Mouse (Mus musculus) heart, embryonic 14.5 days (tissue): ENCODE results near the gene Fbxl19. TPM values are rescaled to one million over a fixed set of nuclear protein-coding genes. Genes with fewer than 3 reads are reported as not detected.

Source experiments
- ATAC-seq: fragments of 200-750 bp; cut with Nextera tagmentation; 2 replicates; pipeline ENCODE4 v1.8.0; 2017; ENCODE audit warnings: low read depth, moderate TSS enrichment; ENCODE audit not compliant: insufficient number of reproducible peaks, insufficient read depth, low FRiP score
- H3K27ac ChIP-seq, 2 experiments: fragments of 200-500 bp in 1 of 2; fragments of 300-500 bp in 1 of 2; sonication (generic) in 1 of 2; replicated peaks in 1 of 2; 2 replicates each; pipeline ENCODE4 v1.5.1; 2012 to 2014; ENCODE audit warnings: low read depth in 2 of 2, low read length in 2 of 2, control low read depth in 1 of 2, mild to moderate bottlenecking in 1 of 2, mixed read lengths in 1 of 2; ENCODE audit not compliant: control insufficient read depth in 1 of 2, insufficient read depth in 1 of 2
- H3K27me3 ChIP-seq: fragments of 300-500 bp; sonication (generic); 2 replicates; pipeline ENCODE4 v1.6.1; 2014; ENCODE audit warnings: mild to moderate bottlenecking, low read length, control low read depth; ENCODE audit not compliant: control insufficient read depth, insufficient read depth
- H3K36me3 ChIP-seq: fragments of 300-500 bp; sonication (generic); 2 replicates; pipeline ENCODE4 v1.6.1; 2014; ENCODE audit warnings: mild to moderate bottlenecking, control low read depth, low read length, mixed read lengths; ENCODE audit not compliant: control insufficient read depth, insufficient read depth
- H3K4me1 ChIP-seq, 2 experiments: fragments of 200-500 bp in 1 of 2; fragments of 300-500 bp in 1 of 2; sonication (generic) in 1 of 2; 2 replicates each; pipeline ENCODE4 v1.6.1; 2012 to 2014; ENCODE audit warnings: low read length in 2 of 2, control low read depth in 1 of 2, mixed read lengths in 1 of 2; ENCODE audit not compliant: control insufficient read depth in 2 of 2, insufficient read depth in 2 of 2
- H3K4me2 ChIP-seq: fragments of 300-500 bp; sonication (generic); 2 replicates; pipeline ENCODE4 v1.6.1; 2014; ENCODE audit warnings: mild to moderate bottlenecking, low read length
- H3K4me3 ChIP-seq, 2 experiments: fragments of 200-500 bp in 1 of 2; fragments of 300-500 bp in 1 of 2; sonication (generic) in 1 of 2; 2 replicates each; pipeline ENCODE4 v1.5.1; 2012 to 2014; ENCODE audit warnings: low read length in 2 of 2, mild to moderate bottlenecking in 2 of 2, control low read depth in 1 of 2, low read depth in 1 of 2, moderate library complexity in 1 of 2; ENCODE audit not compliant: control insufficient read depth in 1 of 2, insufficient read depth in 1 of 2
- H3K9ac ChIP-seq: fragments of 300-500 bp; sonication (generic); 2 replicates; pipeline ENCODE4 v1.6.1; 2014; ENCODE audit warnings: mild to moderate bottlenecking, low read length
- H3K9me3 ChIP-seq: fragments of 300-500 bp; sonication (generic); 2 replicates; pipeline ENCODE4 v1.6.1; 2016; ENCODE audit warnings: low read length, control low read depth; ENCODE audit not compliant: control insufficient read depth
- WGBS: fragments of 180-500 bp; shearing (Covaris S2); extraction: QIAGEN DNeasy Blood & Tissue Kit; methylation state at CpG from one replicate; pipeline ENCODE4 v1.1.7; 2014; 5-methylcytosine and 5-hydroxymethylcytosine counted together
- polyA plus RNA-seq: library from polyadenylated mRNA; unstranded; fragments of >200 nt; fragmentation: Nextera tagmentation; extraction: Ambion mirVana; gene quantifications from 2 replicates; pipeline ENCODE4 v1.2.1, GENCODE M21; 2014

Gene Fbxl19
- polyA plus RNA-seq, 1 experiment from 2014 or later: 1.5 TPM

DNA sequence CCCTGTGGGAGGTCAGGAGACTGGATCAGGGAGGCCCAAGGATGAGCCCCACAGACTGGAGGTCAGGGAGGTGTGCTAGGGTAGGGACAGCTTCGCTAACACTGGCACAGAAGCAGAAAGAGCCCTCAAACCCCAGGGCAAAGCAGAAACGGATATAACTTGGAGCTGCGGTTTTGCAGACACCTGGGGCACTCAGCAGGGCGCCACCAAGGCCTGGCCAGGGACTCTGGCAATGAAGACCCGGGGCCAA is 36.5 kb upstream of the Fbxl19 start:
- Histone ChIP-seq H3K27me3 (no peaks in the 10 kb centered on the region), H3K4me1 (peaks cover 20 to 24% of the 10 kb centered on the region in 2 experiments), H3K4me3 (peak overlapping the region; percentile 55 to 74), H3K9me3 (no peaks in the 10 kb centered on the region), H3K27ac (peak overlapping the region; percentile 74 to 96), H3K9ac (peak overlapping the region; percentile 91), H3K36me3 (peaks cover 40% of the 10 kb centered on the region), H3K4me2 (peak overlapping the region; percentile 80)
- no peak for ATAC-seq
- WGBS: 1% methylated on average over 5 of the region's 5 CpGs

DNA sequence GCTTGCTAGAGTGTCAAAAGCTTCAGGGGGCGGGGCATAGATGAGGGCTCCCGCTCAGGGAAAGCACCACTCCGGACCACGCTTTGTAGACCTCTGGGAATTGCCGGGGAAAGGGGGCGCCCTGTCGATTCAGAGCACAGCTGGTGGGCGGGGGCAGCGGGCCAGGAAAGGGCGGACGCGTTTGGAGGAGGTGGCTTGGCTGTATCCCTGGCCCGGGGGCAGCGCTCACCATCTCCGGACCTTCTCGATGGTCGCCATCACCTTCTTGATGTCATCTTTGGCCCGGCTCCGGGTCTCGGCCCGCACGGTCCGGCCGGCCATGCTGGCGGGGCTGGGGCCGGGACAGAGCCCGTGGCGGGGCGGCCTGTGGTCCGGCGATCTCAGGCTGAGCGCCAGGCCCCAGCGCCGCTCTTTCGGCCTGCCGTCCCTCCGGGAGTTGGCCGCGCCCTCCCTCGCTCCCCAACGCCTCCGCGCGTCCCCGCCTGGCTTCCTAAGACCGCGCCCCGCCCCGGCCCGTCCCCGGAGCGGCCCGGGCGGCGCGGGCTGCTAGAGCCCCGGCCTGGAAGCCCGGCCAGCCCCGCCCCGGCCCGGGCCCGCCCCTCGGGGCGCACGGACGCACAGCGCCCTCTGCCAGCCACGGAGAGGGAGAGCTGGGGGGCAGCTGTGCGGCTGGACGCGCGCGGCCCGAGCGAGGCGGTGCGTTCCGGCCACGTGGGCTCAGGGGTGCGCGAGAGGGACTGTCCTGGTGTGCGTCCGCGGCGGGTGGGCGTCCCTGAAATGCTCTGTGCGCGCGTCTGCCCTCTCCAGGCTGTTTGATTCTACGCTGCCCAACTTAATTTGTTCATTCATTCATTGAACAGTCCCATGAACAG is 35.9 kb upstream of the Fbxl19 start, which contains the start of gene Bcl7c:
Gene Bcl7c (minus strand): TSS at position 727 of the 872 bp plus-strand sequence.
- no peaks in the 10 kb centered on the region for H3K9me3 ChIP-seq

DNA sequence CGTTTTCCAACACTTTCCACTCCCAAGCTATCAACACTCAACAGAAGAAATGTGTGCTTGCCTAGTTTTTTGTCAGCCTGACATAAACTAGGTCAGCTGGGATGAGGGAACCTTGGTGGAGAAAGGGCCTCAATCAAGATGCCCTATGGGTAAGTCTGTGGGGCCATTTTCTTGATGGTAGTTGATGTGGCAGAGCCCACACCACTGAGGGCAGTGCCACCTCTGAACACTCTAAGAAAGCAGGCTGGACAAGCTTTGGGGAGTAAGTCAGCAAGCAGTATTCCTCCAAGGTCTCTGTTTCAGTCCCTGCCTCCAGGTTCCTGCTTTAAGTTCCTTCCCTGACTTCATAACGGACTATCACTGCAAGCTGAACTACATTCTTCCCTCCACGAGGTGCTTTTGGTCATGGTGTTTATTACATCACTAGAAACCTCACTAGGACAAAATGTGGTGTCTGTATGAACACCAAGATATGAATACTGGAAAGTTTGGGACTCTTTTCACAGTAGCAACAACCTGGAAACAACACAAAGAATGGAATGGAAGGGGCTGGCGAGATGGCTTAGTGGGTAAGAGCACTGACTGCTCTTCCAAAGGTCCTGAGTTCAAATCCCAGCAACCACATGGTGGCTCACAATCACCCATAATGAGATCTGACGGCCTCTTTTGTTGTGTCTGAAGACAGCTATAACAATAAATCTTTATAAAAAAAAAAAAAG is 34.9 kb upstream of the Fbxl19 start:
- Histone ChIP-seq H3K27me3 (no peaks in the 10 kb centered on the region), H3K4me1 (peaks cover 21 to 24% of the 10 kb centered on the region in 2 experiments), H3K36me3 (peaks cover 25% of the 10 kb centered on the region), H3K4me2 (peak overlapping the region; percentile 80), H3K9ac (peak overlapping the region; percentile 91; the same call in 1 of the 2 replicates), H3K4me3 (peak overlapping the region; percentile 55 to 74), H3K27ac (peak overlapping the region in 1 of 2 experiments; percentile 96; a peak in 2 of 4 replicates), H3K9me3 (no peaks in the 10 kb centered on the region)
- 72% methylated on average over 5 of the region's 5 CpGs for WGBS
- ATAC-seq: no peak

More for the DNA sequence above, 35.9 kb upstream of the Fbxl19 start, which contains the start of gene Bcl7c:
- Histone ChIP-seq H3K4me1 (peaks cover 21 to 24% of the 10 kb centered on the region in 2 experiments), H3K4me2 (peak within 1 kb of the TSS; percentile 80), H3K9ac (peak within 1 kb of the TSS; percentile 91), H3K27me3 (no peaks in the 10 kb centered on the region), H3K36me3 (peaks cover 35% of the 10 kb centered on the region), H3K4me3 (peak within 1 kb of the TSS; percentile 55 to 74), H3K27ac (peak within 1 kb of the TSS; percentile 74 to 96)
- ATAC-seq: peak; percentile 89
- WGBS: 1% methylated on average over 70 of the region's 90 CpGs

DNA sequence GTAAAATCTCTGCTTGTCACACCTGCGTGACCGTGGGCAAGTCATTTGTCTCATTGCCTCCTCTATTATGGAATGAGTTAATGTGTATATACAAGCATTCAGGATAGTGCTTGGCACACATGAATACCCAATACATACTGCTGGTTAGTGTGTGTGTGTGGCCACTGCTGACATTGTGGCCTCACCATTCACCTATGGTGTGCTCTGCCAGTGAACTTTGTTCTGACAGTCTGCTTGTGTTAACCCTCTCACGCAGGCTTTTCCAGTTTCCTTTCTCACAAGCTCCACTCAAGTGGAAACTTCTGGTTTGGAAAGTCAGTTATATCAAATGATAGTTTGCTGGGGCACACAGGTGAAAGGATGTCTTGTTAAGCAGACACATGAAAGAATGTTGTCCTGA is 33.3 kb upstream of the Fbxl19 start:
- H3K4me1 ChIP-seq: peaks cover 21 to 24% of the 10 kb centered on the region in 2 experiments
- no peak overlapping the region for H3K27ac ChIP-seq
- peaks cover 12% of the 10 kb centered on the region for H3K36me3 ChIP-seq
- H3K4me3 ChIP-seq: no peak overlapping the region
- H3K27me3 ChIP-seq: no peaks in the 10 kb centered on the region
- ATAC-seq: no peak
- H3K4me2 ChIP-seq: no peak overlapping the region
- no peaks in the 10 kb centered on the region for H3K9me3 ChIP-seq
- WGBS: 91% methylated on average over 3 of the region's 3 CpGs
- no peak overlapping the region for H3K9ac ChIP-seq

DNA sequence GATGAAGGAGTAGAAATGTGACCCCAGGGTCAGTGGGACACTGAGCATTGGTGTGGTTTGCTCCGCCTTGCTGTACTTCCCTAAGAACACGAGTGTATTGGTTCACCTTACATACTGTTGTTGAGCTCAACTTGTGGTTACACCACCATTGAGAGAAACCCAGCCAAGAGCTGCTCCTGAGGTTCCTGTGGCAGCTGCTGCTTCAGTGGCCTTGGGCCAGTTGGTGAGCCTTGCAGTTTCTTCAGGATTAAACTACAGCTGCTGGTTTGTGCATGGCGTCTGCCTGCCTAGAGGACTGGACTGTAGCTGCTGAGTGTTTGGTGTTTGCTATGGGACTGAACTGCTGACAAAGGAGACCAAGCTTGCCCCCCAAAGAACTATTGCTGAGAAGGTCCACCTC is 32.9 kb upstream of the Fbxl19 start:
- H3K9ac ChIP-seq: no peak overlapping the region
- H3K4me1 ChIP-seq: peaks cover 21 to 24% of the 10 kb centered on the region in 2 experiments
- no peak overlapping the region for H3K4me2 ChIP-seq
- 73% methylated on average over 3 of the region's 3 CpGs for WGBS
- peaks cover 8% of the 10 kb centered on the region for H3K36me3 ChIP-seq
- no peaks in the 10 kb centered on the region for H3K9me3 ChIP-seq
- H3K27ac ChIP-seq: no peak overlapping the region
- no peak overlapping the region for H3K4me3 ChIP-seq
- H3K27me3 ChIP-seq: no peaks in the 10 kb centered on the region
- ATAC-seq: no peak

DNA sequence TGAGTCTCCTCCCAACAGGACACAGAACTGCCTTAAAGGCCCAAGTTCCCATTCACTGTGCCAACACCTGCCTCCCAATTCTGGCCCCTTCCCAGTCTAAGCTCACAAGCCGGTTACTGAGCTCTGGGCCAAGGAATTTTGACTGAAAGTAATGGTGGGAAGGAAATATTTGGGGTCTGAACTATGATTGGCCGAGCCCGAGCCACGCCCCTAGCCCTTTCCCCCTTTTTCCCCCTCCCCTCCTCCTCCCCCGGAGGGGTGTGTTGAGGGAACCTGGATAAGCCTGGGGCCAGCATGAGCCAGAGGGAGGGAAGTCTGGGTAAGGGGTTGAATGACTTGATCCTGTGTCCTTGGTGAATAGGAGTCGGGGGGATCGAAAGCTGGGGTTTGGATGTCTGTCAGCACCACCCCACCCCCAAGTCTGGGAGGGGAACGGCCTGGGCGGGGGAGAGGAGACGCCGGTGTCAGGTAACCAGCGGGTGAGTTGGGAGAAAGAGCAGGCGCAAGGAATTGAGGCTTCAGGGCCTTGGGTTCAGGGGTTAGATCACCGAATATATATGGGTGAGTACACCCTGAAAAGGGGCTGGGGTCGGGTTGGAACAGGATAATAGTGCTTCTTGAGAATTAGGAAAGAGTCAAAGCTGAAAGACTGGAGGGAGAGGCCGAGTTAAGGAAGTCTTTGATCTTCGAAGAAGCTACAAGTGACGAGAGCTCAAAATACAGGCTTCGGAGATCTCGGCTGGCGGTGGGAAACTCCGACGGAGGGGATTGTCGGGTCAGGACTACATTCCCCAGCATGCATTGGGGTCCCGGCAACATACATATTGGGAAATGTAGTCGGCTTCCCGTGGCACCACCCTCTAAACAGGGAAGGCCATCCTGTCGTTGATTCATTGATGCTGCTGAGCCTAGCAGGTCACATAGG is 31.6 kb upstream of the Fbxl19 start, which contains the start of gene Ctf1:
Gene Ctf1 (plus strand): TSS at position 276 of the 925 bp plus-strand sequence.
- 0 out of 2 replicates have a peak, but pooled peaks cover 2% of the 10 kb centered on the region for H3K27me3 ChIP-seq
- peak within 1 kb of the TSS; percentile 31 to 42 for H3K4me3 ChIP-seq
- H3K27ac ChIP-seq: peak within 1 kb of the TSS; percentile 80 to 86
- H3K36me3 ChIP-seq: no peaks in the 10 kb centered on the region
- peak within 1 kb of the TSS; percentile 75 for H3K4me2 ChIP-seq
- peak within 1 kb of the TSS; percentile 59 for H3K9ac ChIP-seq
- H3K9me3 ChIP-seq: no peaks in the 10 kb centered on the region
- H3K4me1 ChIP-seq: peaks cover 15 to 21% of the 10 kb centered on the region in 2 experiments
- 4% methylated on average over 28 of the region's 28 CpGs for WGBS
- ATAC-seq: no peak

DNA sequence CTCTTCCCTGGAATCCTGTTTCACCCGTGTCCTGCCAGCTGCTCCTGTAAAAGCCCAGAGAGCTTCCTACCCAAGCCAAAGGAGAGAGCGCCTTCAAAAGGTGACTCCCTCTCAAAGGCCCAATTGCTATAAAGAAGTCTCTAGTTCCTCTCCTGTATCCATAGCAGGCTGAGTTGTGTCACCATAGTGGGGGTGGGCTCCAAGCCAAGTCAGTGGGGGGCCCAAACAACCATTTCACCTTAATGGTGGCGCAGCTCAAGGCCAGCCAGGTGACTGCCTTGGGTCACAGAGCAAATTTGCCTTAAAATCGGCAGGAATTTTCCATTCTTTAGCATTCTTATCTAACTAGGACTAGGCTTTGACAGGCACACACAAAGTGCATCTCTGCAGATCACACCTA is 29.5 kb upstream of the Fbxl19 start:
- Histone ChIP-seq H3K9ac (no peak overlapping the region), H3K27me3 (0 out of 2 replicates have a peak, but pooled peaks cover 4% of the 10 kb centered on the region), H3K4me1 (peaks cover 11 to 15% of the 10 kb centered on the region in 2 experiments), H3K4me3 (no peak overlapping the region), H3K27ac (no peak overlapping the region), H3K9me3 (no peaks in the 10 kb centered on the region), H3K36me3 (no peaks in the 10 kb centered on the region), H3K4me2 (no peak overlapping the region)
- WGBS: 75% methylated on average over 4 of the region's 4 CpGs
- no peak for ATAC-seq
